Mouse (Mus musculus) E14TG2a.4 (cell line): ENCODE results near the gene Prkg1.

Source experiments
- CTCF ChIP-seq: conservative IDR thresholded peaks from 2 replicates; pipeline ENCODE4 v1.5.1; 2014; ENCODE audit warnings: low read length
- NANOG ChIP-seq: IDR thresholded peaks from 2 replicates; pipeline ENCODE4 v1.6.1; 2014; ENCODE audit warnings: borderline replicate concordance, low read length, mixed read lengths
- POU5F1 ChIP-seq: IDR thresholded peaks from 2 replicates; pipeline ENCODE4 v1.6.1; 2014; ENCODE audit warnings: low read length, borderline replicate concordance

- TF ChIP-seq CTCF (no peak), POU5F1 (no peak), NANOG (no peak)
Measured at GRCm38 (mm10) chr19:30623620-30624019, 1141.2 kb downstream of the Prkg1 start.
